Mouse (Mus musculus) heart, postnatal 0 days (tissue): ENCODE results near the gene Dmkn. TPM values are rescaled to one million over a fixed set of nuclear protein-coding genes. Genes with fewer than 3 reads are reported as not detected.
"Not testable (repeated sequence)": the region's sequence is repeated elsewhere in the genome, so short reads cannot be mapped to it uniquely, and the experiment has no call there.

ENCODE experiments used
- ATAC-seq: fragments of 200-750 bp; cut with Nextera tagmentation; 2 replicates; pipeline ENCODE4 v1.8.0; 2017; ENCODE audit warnings: low read depth, moderate number of reproducible peaks, moderate library complexity; ENCODE audit not compliant: insufficient read depth
- DNase-seq: peaks from one replicate; pipeline ENCODE4 v3.0.0-alpha.2; 2016; ENCODE audit warnings: low spot score
- H3K27ac ChIP-seq: fragments of 300-500 bp; sonication (generic); 2 replicates; pipeline ENCODE4 v1.5.1; 2014; ENCODE audit warnings: low read depth, mild to moderate bottlenecking
- H3K27me3 ChIP-seq: fragments of 300-500 bp; sonication (generic); 2 replicates; pipeline ENCODE4 v1.6.1; 2014; ENCODE audit warnings: low read length, mixed read lengths; ENCODE audit not compliant: control insufficient read depth, insufficient read depth
- H3K36me3 ChIP-seq: fragments of 300-500 bp; sonication (generic); replicated peaks from 2 replicates; pipeline ENCODE4 v1.6.1; 2014; ENCODE audit warnings: low read length, mixed read lengths; ENCODE audit not compliant: control insufficient read depth, insufficient read depth
- H3K4me1 ChIP-seq: fragments of 300-500 bp; sonication (generic); 2 replicates; pipeline ENCODE4 v1.6.1; 2014; ENCODE audit warnings: antibody characterized with exemption; ENCODE audit not compliant: control insufficient read depth, insufficient read depth
- H3K4me2 ChIP-seq: fragments of 300-500 bp; sonication (generic); 2 replicates; pipeline ENCODE4 v1.6.1; 2014; ENCODE audit warnings: low read depth, mild to moderate bottlenecking, low read length, moderate library complexity
- H3K4me3 ChIP-seq: fragments of 300-500 bp; sonication (generic); 2 replicates; pipeline ENCODE4 v1.5.1; 2014; ENCODE audit warnings: low read depth, low read length
- H3K9ac ChIP-seq: fragments of 300-500 bp; sonication (generic); replicated peaks from 2 replicates; pipeline ENCODE4 v1.6.1; 2014; ENCODE audit warnings: low read depth, low read length, mixed read lengths
- H3K9me3 ChIP-seq: fragments of 300-500 bp; sonication (generic); replicated peaks from 2 replicates; pipeline ENCODE4 v1.6.1; 2016; ENCODE audit warnings: low read length; ENCODE audit not compliant: control insufficient read depth
- CTCF ChIP-seq: IDR thresholded peaks from 2 replicates; pipeline ENCODE4 v1.5.1; 2016; ENCODE audit warnings: antibody characterized with exemption, control low read depth, low read depth
- EP300 ChIP-seq: IDR thresholded peaks from 2 replicates; pipeline ENCODE4 v1.6.1; 2016; ENCODE audit warnings: antibody characterized with exemption, low read depth
- WGBS: fragments of 180-500 bp; shearing (Covaris S2); extraction: QIAGEN DNeasy Blood & Tissue Kit; methylation state at CpG from one replicate; pipeline ENCODE4 v1.1.7; 2014; 5-methylcytosine and 5-hydroxymethylcytosine counted together
- polyA plus RNA-seq: library from polyadenylated mRNA; unstranded; fragments of >200 nt; fragmentation: Nextera tagmentation; extraction: Ambion mirVana; gene quantifications from 2 replicates; pipeline ENCODE4 v1.2.1, GENCODE M21; 2015
- total RNA-seq: library from RNA; depleted of rRNA; stranded (reverse); fragments of >200 nt; gene quantifications from 2 replicates; pipeline ENCODE4 v1.2.3, GENCODE M21; 2014; ENCODE audit warnings: low replicate concordance

Dmkn gene
- total and polyA plus RNA-seq, 2 experiments from 2014 or later: 8.1 to 10.4 TPM

DNA sequence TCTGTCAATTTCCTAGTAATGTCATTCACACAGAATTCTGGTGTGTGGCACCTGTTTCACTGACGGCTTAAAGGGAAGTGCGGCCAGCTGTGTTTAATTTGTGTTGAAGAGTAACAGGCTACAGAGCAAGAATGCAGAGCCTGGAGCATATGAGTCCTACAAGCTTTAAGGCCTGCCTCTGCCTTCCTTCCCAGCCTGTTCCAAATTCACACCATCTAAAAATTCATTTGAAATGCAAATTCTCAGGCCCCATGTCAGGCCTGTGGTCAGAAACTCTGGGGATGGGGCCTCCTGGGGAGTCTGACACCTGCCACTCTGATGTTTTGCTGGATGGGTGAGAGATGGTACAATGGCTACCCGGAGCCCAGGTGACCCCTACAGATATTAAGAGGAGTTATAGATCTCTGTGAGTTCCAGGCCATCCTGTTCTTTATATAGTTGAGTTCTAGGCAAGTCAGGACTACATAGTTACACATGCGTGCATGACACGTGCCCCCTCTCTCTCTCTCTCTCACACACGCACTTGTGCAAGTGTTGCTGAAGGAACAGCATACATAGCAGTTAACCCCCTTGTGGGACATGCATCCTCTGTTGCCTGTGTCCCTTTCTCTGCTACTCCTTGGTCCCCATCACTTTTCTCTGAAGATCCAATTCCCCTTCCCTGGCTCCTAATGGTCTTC lies 40.1 kb upstream of the Dmkn start:
- 68% methylated on average over 6 of the region's 6 CpGs for WGBS
- Histone ChIP-seq H3K36me3 (peaks cover 18% of the 10 kb centered on the region), H3K4me2 (no peak overlapping the region), H3K27me3 (no peaks in the 10 kb centered on the region), H3K27ac (no peak overlapping the region), H3K4me1 (peaks cover 3% of the 10 kb centered on the region), H3K4me3 (no peak overlapping the region), H3K9ac (no peak overlapping the region), H3K9me3 (no peaks in the 10 kb centered on the region)
- ATAC-seq (no peak), DNase-seq (no peak)
- no peak for TF ChIP-seq EP300
- TF ChIP-seq CTCF: no peak

DNA sequence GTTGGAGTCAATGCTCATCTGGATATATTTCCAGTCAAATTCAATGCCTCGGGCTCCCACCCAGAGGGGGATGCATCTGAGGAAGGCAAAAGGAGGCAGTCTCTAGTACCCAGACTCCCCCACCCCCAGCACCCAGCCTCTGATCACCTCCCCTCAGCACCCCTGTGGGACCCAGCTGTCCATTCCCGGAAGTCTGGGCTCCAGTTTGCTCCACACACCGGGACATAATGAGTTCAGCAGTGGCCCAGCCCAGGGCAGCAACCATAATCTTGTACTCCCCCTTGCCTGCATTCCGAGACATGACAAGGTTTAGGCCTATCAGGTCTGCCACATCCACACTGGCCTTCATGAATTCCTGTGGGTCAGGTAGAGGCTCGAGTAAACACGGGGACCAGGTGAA lies 35.3 kb upstream of the Dmkn start:
- 75% methylated on average over 6 of the region's 6 CpGs for WGBS
- peaks cover 14% of the 10 kb centered on the region for H3K4me1 ChIP-seq
- peak overlapping the region; percentile 97 for H3K4me2 ChIP-seq
- no peak overlapping the region for H3K27ac ChIP-seq
- TF ChIP-seq CTCF: no peak
- no peak for TF ChIP-seq EP300
- H3K27me3 ChIP-seq: no peaks in the 10 kb centered on the region
- no peak overlapping the region for H3K4me3 ChIP-seq
- ATAC-seq (no peak), DNase-seq (no peak)
- H3K9me3 ChIP-seq: no peaks in the 10 kb centered on the region
- H3K9ac ChIP-seq: peak overlapping the region; percentile 85
- peaks cover 26% of the 10 kb centered on the region for H3K36me3 ChIP-seq

DNA sequence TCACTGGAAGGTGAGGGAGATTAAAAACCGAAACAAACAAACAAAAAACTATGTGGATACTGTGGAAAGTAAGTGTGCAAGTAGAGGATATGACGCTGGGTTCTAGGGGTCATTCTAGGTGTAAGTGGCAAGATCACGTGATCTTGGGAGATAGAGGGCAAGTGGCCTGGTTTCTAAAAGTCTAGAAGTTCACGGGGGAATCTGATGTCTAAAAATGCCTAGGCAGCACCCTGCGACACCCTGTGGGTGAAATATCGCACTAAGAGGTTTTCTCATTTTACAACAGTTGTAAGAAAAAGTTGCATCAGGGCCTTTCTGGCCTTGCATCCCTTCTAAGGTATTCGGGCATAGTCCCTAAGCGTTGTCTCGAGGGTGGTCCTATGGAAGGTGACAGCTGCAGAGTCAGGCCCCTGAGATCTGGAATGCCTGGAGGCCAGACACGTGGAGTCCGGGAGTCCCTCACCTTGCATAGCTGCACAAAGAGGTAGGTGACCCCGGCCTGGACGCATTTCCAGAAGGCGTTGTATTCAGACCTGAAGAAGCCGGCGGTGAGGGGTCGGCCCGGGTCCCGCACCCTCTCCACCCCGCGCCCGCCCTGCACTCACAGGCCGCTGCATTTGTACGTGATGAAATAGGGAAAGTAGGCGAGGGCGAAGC lies 34.7 kb upstream of the Dmkn start:
- peak overlapping the region; percentile 84 for H3K27ac ChIP-seq
- H3K9me3 ChIP-seq: no peaks in the 10 kb centered on the region
- DNase-seq: peak; percentile 47
- ATAC-seq: peak; percentile 18
- WGBS: 5% methylated on average over 26 of the region's 26 CpGs
- H3K4me3 ChIP-seq: peak overlapping the region; percentile 88
- peak overlapping the region; percentile 85 for H3K9ac ChIP-seq
- H3K4me2 ChIP-seq: peak overlapping the region; percentile 97
- no peaks in the 10 kb centered on the region for H3K27me3 ChIP-seq
- H3K4me1 ChIP-seq: peaks cover 14% of the 10 kb centered on the region
- TF ChIP-seq EP300: no peak
- peaks cover 32% of the 10 kb centered on the region for H3K36me3 ChIP-seq

DNA sequence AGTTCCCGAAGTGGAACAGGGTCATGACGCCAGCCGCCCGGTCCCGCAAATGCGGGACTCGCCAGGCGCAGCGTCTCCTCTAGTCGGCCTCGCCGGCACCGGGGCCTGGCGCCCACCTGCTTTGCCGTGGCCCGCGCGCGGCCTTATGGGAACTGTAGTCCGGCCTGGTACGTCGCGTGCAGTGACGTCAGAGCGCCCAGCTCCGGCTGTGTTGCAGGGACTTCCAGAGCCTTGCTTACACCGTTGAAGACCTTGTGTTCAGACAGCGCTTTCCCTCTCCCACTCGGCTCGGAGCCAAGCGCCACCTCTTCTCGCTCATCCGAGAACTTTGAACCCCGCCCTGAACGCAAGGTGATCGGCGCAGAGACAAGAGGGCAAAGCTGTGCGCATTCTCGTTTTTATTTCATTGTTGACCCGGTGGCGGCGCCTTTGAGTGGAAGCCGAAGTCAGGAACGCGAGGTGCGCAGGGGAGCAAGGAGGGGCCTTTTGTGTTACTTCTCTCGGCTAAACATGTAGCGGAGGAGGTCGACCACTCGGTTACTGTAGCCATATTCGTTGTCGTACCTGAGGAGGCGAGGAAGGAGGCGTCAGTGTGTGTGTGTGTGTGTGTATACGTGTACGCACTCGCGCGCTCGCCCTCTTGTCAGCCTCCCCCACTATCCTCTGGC lies 34.0 kb upstream of the Dmkn start, which contains the start of gene Tmem147:
TSS of gene Tmem147 (minus strand) at position 145 of the 668 bp plus-strand sequence.
- TF ChIP-seq EP300 (no peak), CTCF (peak; percentile 42)
- peak within 1 kb of the TSS; percentile 97 for H3K4me2 ChIP-seq
- DNase-seq (peak; percentile 89), ATAC-seq (peak; percentile 98)
- peaks cover 36% of the 10 kb centered on the region for H3K36me3 ChIP-seq
- no peaks in the 10 kb centered on the region for H3K27me3 ChIP-seq
- peaks cover 14% of the 10 kb centered on the region for H3K4me1 ChIP-seq
- no peaks in the 10 kb centered on the region for H3K9me3 ChIP-seq
- H3K9ac ChIP-seq: peak within 1 kb of the TSS; percentile 85
- peak within 1 kb of the TSS; percentile 88 for H3K4me3 ChIP-seq
- WGBS: under 1% methylated on average over 60 of the region's 60 CpGs
- H3K27ac ChIP-seq: peak within 1 kb of the TSS; percentile 84

GRCm38 (mm10) chr7:30730064-30730722 lies 33.4 kb upstream of the Dmkn start:
- Histone ChIP-seq H3K36me3 (peaks cover 40% of the 10 kb centered on the region), H3K27ac (peak overlapping the region; percentile 84), H3K4me2 (peak overlapping the region; percentile 97), H3K9ac (peak overlapping the region; percentile 85), H3K4me1 (peaks cover 14% of the 10 kb centered on the region), H3K4me3 (peak overlapping the region; percentile 88)
- not testable (repeated sequence) for DNase-seq, ATAC-seq, H3K27me3 ChIP-seq, H3K9me3 ChIP-seq
- 28% methylated on average over 11 of the region's 22 CpGs for WGBS
